Mouse (Mus musculus): ENCODE results near the gene Gpd1.
"Not testable (repeated sequence)": the region's sequence is repeated elsewhere in the genome, so short reads cannot be mapped to it uniquely, and the experiment has no call there.

Gene Gpd1

DNA sequence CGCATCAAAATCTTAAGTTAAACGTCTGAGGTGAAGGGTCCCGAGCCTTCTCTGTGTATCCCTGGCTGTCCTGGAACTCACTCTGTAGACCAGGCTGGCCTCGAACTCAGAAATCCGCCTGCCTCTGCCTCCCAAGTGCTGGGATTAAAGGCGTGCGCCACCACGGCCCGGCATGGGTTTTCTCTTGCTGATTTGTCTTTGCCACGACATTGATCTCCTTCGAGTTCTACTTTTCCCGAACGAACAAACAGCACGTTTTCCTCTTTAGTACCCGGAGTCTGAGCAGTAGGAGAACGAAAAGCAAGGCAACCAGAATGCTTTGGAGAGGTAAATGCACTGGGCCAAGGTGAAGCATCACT, 15.7 kb upstream of the Gpd1 start:
- not testable (repeated sequence) for DNase-seq (ENCODE audit: low spot score in 2 of 2)

DNA sequence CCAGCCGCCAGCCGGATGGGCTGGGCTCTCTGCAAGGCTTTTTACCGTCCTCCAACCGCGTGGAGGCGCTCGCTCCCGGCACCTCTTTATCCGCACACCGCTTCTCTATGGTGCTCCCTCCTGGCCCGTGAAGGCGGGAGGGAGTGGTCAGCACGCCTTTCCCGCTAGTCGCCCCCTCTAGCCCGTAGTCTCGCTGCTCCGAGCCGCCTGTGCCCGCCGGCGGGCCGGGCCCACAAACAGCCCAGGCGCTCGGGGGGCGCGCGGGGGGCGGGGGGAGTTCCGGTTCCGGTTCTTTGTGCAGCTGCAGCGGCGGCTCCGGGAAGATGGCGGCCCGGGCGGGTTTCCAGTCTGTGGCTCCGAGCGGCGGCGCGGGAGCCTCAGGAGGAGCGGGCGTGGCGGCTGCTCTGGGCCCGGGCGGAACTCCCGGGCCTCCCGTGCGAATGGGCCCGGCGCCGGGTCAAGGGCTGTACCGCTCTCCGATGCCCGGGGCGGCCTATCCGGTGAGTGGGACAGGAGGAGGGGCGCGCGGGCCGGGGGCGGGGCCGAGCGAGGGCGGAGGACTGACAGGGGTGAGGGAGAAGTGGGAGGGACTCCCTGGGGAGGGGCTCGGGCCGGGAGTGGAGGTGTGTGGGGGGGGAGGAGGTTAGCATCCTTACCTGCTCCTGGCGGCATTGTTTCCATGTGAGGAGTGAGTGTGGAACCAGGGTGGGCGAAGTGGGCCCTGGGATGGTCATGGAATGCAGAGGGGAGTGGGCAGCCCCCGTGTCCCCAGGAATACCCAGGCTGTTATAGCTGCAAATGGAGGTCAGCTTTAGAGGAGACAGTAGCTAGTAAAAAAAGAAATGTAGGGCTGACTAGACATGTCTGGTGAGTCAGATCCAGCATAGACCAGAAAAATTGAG, 15.1 kb upstream of the Gpd1 start, which contains the start of gene Smarcd1:
TSS of gene Smarcd1 (plus strand) at position 131 of the 902 bp plus-strand sequence.
- DNase-seq (ENCODE audit: low spot score in 2 of 2), result peak; percentile 87 to 96

DNA sequence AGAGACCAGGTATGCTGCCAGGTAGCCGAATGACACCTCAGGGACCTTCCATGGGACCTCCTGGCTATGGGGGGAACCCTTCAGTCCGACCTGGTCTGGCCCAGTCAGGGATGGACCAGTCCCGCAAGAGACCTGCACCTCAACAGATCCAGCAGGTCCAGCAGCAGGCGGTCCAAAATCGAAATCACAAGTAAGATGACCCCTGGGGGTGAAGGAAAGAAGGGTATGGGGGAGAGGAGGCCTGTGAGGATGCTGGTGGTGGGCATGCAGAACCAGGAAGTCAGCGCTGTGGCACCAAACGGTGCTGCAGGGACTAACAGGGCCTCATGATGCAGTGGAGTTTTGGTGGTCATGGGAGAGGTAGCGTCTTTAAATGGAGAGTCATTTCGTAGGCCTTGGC, 14.2 kb upstream of the Gpd1 start:
- DNase-seq (ENCODE audit: low spot score in 2 of 2), result no peak

DNA sequence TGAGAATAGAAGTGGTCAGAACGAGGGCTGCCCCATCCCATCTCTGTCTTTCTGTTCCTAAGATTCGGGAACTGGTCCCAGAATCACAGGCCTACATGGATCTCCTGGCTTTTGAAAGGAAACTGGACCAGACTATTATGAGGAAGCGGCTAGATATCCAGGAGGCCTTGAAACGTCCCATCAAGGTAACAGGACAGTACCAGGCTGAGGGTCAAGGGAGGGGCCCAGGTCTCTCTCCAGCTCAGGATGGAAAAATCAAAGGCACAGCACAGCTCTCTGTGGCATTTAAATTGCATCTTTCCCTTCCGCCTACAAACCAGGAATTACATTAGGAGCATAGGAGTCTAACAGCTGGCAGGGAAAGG, 13.7 kb upstream of the Gpd1 start:
- DNase-seq (ENCODE audit: low spot score in 2 of 2), result no peak

DNA sequence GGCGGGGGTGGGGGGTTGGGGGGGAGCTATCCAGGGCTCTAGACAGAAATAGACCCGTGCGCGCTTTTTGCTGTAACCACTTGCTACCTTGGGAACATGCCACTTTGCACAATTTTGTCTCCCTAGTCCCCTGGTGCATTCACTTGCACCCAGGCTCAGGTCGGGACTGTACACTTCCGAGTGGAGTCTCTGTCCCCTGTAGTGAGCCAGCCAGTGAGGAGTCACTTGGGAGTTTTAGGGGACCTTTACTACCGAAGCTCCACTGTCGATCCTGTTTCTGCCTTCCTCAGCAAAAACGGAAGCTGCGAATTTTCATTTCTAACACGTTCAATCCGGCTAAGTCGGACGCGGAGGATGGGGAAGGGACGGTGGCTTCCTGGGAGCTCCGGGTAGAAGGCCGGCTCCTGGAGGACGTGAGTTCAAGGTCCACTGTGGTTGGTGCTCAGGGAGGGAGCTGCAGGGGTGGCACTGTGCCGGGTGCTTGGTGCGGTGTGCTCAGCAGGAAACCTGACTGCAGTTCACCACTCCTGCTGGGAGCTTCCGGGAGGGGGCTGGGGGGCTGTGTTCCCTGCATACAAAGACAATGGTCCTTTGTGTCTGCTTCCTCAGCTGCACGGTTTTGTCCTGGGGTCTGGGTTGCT, 13.2 kb upstream of the Gpd1 start:
- DNase-seq (ENCODE audit: low spot score in 2 of 2), result no peak

DNA sequence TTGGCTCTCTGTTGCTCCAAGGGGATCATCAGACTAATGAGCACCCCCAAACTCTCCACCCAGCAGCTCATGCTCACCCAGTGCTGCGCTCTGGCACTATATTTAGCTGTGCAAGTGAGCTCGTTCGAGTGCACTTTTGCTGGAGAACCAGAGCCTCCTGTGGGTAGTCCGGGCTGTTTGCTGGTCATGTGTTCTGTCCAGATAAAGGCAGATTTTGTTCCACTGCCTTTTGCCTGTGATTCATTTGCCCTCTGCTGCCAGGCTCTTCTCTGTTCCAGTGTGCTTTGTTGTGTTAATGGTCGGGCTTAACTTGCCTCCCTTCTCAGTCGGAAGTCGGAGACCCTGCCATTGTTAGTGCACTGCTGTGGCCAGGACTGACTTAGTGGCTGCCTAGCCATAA, 12.4 kb upstream of the Gpd1 start:
- no peak for DNase-seq (ENCODE audit: low spot score in 2 of 2)

DNA sequence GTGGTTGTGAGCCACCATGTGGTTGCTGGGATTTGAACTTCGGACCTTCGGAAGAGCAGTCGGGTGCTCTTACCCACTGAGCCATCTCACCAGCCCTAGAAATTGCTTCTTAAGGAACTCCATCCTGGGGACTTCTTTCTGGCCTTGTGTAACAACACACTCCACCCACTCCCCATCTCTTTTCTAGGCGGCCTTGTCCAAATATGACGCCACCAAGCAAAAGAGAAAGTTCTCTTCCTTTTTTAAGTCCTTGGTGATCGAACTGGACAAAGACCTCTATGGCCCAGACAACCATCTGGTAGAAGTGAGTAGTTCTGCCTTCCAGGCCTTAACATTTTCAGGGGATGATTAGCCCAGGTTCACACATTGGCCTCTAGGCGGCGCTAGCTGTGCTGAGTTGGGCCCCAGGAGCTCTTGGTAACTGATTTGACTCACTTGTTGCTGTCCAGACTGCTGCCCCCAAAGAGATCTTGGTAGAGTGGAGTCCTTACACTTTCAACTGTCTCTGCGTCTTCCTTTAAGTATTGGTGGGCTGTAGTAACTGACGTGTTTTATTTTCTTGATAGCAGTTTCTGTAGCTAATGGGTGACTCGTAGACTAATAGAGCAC, 11.8 kb upstream of the Gpd1 start, which contains the start of gene Gm17349:
TSS of gene Gm17349 (minus strand) at position 51 of the 609 bp plus-strand sequence.
- DNase-seq (ENCODE audit: low spot score in 2 of 2), result peak in 1 of 2 experiments; percentile 43

DNA sequence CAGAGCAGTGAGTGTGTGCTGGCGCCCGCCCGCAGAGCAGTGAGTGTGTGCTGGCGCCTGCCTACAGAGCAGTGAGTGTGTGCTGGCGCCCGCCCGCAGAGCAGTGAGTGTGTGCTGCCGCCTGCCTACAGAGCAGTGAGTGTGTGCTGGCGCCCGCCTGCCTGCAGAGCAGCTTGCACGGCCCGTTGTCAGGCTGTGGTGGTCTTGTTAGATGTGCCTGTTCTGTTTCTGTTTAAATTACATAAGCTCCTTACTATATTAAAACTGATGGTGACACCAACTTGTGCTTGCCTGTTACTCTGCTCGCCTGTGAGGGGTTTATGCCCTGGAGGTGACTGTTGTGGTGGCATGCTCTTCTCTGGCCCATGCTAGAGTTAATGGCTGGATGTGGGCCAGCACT, 9.1 kb upstream of the Gpd1 start:
- no peak for DNase-seq (ENCODE audit: low spot score in 2 of 2)

DNA sequence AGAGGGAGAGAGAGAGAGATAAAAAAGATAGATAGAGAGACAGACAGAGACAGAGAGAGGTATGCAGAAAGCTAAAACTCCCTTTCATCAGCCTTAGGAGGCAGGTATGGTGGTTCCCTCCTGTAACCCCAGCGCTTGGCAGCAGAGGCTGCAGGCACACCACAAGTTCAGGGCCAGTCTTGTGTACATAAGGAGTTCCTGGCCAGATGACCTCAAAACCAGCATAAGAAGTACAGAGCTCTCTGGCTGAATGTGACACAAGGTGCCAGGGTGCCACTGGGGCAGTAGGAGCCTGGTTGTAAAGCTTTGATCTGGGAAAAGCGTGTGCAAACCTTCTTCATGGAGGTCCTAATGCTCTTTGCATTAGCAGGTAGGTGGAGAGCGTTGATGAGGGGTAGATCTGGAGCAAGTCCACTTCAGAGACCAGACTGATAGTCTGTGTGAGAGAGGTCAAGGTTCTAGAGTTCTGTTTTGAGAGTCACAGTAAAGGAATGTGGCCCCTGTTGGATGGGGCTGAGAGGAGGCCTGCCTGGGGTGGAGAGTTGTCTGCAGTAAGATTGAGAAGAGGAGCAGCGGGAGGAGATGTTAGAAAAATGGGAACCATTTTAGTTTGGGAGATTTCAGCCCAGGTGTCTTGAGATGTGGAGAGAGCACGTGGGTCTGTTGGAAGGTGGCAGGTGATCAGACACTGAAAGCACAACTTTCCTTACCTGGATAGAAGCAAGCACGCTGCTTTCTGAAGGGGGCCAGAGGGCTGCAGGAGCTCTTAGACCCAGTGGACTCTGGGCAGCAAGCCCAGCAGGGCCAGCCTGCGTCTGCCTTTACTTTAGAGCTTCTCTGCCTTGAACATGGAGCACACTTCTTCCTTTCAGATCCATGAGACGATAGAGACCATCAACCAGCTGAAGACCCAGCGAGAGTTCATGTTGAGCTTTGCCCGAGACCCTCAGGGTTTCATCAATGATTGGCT, 6.8 kb upstream of the Gpd1 start:
- DNase-seq (ENCODE audit: low spot score in 2 of 2), result no peak

DNA sequence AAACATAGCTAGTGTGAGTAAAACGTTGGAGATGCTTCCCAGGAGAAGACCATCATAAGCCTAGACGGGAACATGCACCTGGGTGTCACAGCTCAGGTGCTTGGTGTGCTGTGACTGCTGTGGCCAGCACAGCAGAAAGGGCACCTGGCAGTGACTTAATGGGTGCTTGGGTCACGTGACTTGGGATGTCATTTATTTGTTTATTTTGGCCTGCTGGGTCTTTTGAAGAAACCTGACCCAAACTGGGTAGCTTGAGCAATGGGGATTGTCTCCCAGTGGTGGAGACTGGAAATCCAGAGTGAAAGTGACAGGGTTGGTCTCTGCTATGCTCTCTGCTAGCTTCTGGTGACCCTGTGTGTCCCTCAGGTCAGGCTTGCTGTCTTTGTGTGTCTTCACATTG, 5.8 kb upstream of the Gpd1 start:
- no peak for DNase-seq (ENCODE audit: low spot score in 2 of 2)

DNA sequence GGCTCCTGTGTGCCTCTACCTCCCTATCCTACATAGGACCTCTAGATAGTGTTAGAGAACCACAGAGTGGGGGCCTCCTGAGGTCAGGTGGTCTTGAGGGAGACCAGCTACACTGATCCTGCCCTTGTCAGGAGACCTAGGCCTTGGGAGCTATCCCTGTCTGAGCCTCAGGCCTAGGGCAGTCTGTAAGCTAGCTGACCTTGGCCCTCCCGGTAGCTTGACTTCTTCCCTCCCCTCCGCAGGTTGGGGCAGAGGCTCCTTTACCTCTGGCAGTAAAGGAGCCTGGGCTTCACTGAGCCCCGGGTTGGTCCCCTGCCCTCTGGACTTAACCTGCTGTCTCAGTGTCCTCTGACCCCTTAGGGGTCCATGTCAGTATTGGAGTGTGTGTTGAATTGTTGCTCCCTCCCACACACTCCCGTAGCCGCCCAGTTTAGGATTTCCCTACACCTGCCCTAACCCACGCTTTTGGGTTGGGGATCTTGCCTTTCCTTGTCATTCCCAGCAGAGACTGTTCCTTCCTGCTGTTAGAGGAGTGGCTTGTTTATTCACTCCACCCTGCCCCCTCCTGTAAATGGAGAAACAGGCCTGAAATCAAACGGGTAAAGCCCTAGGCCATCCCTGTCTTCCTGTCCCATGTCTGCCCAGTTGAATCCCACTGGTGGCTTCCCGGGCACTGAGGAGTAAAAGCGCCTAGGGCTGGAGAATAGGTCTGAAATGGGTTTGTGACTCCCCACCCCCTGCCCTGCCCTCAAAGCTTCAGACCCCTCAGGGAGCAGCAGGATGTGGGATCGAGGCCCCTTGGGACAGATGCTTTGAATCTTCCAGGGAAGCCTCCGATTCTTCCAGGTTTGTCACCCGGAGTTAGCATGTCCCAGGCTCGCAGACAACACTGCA, 4.4 kb upstream of the Gpd1 start:
- no peak for DNase-seq (ENCODE audit: low spot score in 2 of 2)

DNA sequence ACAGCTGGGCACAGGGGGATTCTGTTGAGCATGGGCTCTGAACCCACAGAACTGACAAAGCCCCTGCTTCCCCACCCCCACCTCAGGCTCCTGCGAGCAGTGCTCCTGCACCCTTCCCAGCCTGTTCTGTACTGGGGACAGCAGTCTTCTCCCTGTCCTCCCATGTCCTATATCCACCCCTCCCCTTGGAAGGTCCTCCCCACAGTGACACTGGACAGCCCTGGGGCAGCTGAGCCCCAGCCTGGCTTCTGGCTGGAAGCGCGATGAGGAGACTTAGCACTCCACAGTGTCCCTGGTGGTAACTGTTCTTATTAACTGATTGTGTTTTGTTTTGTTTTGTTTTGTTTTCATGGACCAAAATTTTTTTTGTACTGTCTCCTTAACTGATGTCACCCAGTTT, 3.7 kb upstream of the Gpd1 start:
- DNase-seq (ENCODE audit: low spot score in 2 of 2), result no peak

DNA sequence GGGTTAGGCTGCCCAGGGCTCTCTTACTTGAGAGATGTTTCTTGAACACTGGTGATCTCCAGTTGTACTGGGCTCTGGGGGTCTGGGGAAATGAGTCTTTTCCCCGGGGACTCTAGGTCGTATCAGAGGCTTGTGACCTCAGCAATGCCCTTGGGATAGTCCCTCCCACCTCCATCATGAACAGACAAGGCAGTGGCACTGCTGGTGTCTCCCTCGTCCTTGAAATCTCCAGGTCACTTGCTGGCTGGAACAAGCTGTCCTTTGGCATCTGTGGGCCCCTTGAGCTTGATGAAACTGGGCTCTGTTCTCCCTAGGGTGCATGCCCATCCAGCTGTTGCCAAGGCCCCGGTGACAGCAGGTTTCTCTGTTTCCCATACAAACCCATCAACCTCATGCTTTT, 3.1 kb upstream of the Gpd1 start:
- no peak for DNase-seq (ENCODE audit: low spot score in 2 of 2)

DNA sequence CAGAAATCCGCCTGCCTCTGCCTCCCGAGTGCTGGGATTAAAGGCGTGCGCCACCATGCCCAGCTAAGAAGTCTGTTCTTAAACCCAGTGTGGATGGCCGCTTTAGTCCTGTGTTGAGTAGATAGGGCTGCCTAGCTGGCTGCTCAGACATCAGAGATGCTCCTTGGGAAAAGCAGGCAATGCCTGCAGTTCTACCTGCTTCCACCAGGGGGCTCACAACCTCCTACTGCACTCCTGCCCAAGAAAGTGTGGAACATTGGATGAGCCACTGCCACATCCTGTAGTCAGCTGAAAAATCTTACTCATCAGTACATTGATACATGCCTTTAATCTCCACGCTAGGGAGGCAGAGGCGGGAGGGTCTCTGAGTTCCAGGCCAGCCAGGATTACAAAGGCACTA, 2.5 kb upstream of the Gpd1 start:
- peak; percentile 52 to 70 for DNase-seq (ENCODE audit: low spot score in 2 of 2)

DNA sequence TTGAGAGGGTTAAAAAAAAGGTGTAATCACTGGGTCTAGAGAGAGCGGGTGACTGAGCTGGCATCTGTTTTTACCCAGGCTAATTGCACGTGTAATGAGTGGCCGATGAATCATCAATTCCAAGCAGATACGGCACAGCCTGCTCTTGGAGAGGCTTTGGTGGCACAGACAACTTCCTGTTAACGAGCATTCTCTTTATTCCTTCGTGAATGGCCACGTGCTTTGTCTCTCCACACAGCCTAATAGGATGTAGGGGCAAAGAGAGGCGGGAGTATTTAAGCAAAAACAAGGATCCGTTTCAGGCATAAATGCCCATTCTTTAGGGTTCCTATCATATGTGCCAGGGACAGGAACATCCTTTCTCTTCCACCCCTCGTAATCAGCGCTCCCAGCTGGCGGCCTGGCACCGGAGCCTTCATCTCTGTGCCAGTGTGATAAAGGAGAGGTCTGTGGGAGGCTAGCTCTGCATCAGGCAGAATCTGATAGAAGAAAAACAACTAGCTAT, 1.9 kb upstream of the Gpd1 start:
- no peak for DNase-seq (ENCODE audit: low spot score in 2 of 2)

DNA sequence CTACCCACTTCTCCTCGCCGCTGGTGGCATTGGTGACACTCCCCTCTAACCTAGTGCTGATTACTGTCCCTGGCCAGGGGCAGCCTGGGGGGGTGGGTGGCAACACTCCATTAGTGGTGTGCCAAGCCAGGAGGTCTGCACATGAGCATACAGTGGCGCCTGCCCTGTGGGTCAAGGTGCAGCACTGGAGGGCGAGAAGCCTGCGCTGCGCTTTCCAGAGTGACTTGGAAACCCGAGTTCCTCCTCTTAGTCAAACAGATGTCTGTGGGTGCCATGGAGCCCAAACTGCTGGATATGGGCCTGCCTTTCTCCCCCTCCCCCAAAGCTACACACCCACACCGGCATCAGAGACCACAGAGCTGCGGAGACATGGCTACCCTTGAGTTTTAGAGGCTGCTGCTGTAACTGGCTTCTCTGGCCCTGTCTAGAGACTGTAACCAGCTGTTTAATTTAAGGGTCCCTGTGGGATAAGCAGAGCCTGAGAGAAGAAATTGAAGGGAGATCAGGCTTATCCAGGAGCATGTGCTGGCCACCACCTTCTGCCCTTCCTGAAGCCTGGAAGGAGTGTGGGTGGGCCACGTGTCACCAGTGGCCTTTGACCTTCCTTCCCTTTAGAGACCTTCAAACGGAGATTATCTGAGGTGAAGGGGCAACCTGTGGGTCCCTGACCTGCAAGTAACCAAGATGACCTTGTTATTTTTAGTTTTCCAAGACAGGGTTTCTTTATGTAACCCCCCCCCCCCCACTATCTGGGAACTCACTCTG, 1.2 kb upstream of the Gpd1 start:
- no peak for DNase-seq (ENCODE audit: low spot score in 2 of 2)

DNA sequence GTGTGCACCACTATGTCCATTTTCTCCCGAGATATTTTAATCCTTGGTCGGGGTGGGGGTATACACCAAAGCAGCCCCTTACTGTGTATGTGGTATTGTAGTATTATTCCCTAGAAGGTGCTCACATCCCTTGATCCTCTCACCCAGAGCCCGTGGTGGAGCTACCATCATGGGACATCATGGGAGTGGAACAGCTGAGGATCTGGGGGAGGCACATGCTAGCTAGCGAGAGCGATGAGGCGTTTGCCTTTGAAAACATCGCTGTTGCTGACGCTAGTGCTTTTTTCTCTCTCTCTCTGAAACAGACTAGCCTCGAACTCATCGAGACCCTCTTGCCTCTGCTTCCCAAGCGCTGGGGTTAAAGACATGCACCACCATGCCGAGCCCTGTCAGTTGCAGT, 501 bp upstream of the Gpd1 start:
- no peak for DNase-seq (ENCODE audit: low spot score in 2 of 2)

DNA sequence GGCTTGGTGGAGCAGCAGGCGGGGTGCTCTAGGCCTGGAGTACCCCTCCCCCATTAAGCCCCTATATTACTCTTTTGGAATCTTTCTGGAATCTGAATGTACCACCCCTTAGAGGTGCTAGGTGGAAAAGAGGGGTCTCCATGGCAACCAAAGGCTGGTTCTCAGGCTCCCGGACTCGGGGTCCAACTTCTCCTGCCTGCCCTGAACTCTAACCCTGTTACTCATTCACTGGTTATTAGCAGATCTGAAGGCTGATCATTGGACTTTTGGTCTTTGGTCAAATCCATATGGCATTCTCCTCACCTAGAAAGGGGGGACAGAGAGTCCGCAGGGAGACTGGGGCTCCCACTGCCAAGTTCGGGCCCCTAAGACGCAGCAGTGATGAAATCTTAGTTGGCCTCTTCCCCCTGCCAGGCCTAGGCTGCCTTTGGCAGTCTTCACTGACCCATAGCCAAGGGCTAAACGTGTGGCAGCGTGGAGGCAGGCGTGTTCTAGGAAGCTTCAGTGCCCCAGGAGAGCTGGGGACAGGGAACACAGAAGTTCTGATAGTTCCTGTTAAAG, 1.2 kb downstream of the Gpd1 start:
- no peak for DNase-seq (ENCODE audit: low spot score in 2 of 2)

DNA sequence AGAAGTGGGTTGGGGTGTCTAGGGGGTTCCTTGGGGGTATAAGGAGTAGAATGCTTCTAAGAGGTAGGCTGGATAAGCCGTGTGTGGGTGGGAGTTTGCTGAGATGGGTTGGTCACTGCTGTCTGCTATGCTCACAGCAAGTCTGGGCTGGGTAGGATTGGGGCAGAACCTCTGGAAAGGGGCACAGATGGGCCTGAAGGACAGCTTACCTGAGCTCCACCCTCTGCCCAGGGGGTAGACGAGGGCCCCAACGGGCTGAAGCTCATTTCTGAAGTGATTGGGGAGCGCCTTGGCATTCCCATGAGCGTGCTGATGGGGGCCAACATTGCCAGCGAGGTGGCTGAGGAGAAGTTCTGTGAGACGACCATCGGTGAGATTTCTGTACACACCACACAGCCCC, 2.5 kb downstream of the Gpd1 start:
- DNase-seq (ENCODE audit: low spot score in 2 of 2), result no peak

Data from thymus, postnatal 10 days (tissue).